Mouse (Mus musculus) cerebellum, postnatal 25 days (tissue): ENCODE measurements around the gene Gm4981.
"Not testable (repeated sequence)": the region's sequence is repeated elsewhere in the genome, so short reads cannot be mapped to it uniquely, and the experiment has no call there.

ENCODE experiments used
- DNase-seq, 2 experiments: peaks; one replicate each; pipeline ENCODE4 v3.0.0; 2021; ENCODE audit warnings: mixed read lengths in 2 of 2

Gm4981 gene

DNA sequence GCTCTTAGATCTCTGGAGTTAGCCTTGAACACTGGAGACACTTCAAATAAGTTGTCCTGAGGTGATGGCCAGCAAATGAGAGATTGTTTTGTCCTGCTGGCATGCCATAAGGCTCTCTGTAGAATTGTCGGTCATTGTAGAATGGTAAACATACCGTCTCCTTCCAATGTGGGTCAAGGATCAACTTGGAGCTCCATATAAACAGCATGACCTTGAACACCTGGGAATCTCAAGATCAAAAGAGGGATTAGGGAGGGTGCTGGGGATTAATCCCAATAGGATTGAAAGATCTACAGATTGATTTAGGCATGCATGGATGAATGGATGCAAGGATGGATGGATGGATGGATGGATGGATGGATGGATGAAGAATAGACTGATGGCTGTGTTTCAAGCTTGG lies 14.9 kb downstream of the Gm4981 start:
- DNase-seq, result not testable (repeated sequence)

DNA sequence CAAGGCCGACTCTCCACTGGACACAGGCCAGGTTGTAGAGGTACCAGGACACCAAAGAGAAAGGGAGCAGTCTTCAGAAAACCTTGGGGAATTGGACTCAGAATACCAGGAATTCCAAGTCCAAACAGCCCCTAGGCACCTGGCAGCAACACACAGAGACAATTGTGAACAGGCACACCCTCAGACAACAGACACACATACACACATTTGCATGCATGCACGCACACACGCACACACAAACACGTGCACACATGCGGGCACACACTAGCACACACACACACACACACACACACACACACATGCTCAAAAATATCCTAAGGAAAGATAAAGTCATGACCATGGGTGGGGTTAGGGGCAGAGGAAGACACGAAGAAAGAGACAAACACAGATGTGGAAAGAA lies 15.8 kb downstream of the Gm4981 start:
- DNase-seq, result no peak

DNA sequence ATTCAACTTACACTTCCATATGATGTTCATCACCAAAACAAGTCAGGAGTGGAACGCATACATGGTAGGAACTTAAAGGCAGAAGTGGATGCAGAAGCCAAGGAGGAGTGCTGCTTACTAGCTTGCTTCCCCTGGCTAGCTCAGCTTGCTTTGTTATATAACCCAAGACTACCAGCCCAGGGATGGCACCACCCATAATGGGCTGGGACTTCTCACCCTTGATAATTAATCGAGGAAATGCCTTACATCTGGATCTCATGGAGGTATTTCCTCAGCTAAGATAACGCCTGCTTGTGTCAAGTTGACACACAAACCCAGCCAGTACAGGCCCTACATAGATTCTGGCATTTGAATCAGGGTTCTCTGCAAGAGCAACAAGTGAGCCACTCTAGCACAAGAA lies 19.1 kb downstream of the Gm4981 start:
- no peak for DNase-seq

DNA sequence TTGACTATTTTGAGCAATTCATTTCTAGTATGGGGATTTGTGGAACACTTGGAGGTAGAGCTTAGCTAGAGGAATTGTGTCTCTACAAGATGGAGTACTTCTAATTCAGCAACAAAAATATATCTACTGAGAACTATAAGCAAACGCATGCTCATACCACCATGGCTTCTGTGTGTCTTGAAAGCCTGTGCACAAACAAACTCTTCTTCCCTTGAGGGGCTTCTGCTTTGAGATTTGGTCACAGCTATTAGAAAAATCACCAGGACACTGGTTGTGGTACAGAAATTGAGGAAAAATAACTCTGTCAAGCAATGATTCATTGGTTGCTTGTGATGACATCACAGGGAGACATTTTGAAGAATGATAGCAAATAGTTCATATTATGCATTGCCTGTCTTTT lies 21.1 kb downstream of the Gm4981 start:
- no peak for DNase-seq

DNA sequence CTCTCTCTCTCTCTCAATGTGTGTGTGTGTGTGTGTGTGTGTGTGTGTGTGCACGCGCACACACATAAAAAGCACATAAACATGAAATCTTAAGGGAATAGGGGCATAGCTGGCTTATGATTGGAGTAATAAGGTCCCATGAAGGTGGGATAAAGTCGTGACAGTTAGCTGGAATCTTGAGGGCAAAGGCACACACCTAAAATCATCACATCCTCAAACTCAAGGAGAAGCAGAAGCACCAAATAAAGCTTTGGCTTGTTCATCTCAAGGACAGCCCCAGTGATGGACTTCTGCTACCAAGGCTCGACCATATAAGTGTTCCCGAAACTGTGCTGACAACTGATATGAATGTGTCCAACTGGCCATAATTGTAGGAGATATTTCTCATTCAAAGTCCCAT lies 21.6 kb downstream of the Gm4981 start:
- DNase-seq, result no peak

DNA sequence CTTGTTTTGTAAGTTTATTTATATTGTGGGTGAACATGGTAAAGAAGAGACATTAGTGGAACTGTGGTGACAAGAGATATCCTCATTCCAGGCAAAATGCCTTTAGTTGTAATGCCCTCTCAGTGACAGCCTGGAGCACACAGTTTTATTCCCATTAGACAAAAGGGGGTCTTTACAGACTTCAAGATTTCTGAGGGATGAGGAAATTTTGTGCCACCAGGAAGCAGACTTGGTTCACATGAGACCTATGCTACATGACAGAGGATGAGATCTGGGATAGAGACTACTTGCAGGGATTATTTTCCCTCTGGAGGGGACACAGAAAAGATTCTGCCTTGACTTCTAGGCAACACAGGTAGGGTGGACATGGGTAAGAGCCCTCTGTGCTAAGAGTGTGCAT lies 22.0 kb downstream of the Gm4981 start:
- DNase-seq, result no peak

DNA sequence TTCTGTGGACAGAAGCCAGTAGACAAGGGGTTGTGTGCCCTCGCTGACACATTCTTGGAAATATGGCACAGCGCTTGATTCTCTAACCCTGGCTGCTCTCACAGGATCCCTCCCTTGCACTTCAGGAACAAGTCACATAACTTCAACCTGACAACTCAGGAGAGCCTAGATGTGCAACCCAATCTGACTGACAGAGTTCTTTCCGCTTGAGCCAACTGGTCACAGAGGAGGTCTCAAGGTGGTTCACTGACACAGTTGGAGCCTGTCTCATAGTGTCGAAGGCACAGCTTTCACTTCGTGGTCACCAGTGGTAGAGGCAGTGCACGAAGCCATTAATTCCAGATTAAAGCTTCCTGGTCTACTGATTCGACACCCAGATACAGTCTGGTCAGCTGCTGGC lies 24.3 kb downstream of the Gm4981 start:
- DNase-seq, result no peak

DNA sequence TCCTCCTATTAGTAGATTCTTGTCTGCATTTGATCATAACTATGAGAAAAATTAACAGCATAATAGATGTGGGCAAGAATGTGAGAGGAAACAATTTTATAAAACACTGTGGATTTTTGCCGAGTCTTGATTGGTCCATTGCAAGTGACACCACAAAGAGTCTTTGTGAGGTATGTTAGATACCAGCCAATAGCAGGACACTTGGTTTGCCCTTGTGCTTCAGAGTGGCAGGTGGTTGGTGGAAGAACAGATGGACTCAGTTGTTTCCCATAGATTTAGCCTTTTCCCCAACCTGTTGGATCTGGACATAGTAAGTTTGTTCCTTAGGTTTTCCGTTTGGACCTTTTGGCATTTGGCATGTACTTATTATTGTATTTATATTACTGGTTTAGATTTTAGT lies 25.3 kb downstream of the Gm4981 start:
- DNase-seq, result no peak

DNA sequence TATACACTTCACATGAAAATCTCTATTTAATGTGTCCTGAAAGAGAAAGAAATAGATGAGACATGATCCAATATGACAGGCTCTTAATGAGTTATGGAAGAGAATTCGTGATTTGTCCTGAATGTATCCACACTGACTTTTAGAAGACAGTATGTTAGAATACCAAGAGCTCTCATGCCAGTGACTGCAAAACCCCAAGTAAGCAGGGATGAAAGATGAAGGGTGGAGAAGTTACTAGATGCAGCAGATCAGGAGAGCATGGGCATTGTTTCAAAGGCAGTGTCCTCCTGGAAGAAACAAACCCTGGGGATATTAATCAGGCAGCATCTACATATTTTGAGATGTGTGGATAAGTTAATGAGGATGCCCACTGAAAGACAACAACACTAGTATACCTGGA lies 26.0 kb downstream of the Gm4981 start:
- DNase-seq, result no peak

DNA sequence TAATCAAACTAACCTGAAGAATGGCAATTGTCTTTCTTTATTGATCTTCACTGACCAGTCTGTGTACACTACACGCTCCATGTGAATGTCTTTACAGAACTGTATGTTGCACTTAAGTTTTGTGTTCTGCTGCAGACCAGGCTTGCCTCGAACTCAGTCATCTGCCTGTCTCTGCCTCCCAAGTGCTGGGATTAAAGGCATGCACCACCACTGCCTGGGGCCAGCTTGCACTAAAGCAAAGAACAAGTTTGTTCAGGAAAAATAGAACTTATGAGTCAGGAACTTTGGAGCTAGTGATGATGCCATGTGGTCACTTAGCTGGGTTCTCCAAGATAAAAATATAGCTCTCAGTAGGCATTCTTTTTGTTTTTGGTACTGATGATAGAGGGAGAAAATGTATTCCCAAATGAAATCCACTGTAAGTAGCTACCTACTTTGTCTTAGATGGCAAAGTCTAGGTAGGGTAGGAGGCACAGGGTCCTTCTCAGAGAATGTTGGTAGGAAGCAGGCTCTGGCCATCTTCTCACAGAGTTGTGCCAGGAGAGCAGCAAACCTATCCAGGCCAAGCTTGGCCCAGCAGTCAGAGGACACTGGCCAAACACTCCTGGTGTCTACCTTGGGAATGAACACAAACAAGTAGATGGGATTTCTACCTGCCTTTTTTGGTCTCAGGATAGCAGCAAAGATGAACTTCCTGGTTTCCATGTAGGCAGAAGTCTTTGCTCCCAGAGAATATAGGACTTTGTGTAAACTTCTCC lies 26.6 kb downstream of the Gm4981 start:
- no peak for DNase-seq

DNA sequence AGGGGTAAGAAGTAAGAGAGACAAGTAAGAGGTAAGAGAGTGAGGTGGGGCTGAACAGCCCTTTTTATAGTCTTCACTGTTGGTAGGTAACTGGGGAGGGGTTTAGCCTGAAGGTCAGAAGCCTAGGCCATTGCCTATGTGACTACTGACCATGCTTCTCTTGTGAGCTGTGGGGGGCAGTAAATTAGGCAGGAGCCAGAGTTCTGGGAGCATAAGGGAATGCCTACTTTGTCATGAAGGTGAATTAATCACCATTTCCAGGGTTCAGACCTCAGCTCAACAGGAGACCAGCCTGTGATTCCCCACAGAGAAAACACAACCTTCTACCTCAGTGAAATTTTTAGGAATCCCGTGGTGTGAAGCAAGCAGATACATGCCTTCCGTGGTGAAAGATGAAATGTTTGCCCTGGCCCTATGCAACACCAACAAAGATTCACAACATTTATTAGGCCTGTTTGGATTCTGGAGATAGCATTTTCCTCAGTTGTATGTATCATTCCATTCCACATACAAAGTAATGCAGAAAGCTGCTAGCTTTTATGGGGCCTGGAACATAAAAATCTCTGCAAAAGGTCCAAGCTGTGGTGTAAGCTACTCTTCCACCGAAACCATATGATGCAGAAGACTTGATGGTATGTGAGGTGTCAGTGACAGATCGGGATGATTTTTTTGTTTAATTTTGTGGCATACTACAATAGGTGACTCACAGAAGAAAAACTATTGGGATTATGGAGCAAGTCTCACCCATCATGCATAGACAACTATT lies 29.7 kb downstream of the Gm4981 start:
- DNase-seq, result no peak

DNA sequence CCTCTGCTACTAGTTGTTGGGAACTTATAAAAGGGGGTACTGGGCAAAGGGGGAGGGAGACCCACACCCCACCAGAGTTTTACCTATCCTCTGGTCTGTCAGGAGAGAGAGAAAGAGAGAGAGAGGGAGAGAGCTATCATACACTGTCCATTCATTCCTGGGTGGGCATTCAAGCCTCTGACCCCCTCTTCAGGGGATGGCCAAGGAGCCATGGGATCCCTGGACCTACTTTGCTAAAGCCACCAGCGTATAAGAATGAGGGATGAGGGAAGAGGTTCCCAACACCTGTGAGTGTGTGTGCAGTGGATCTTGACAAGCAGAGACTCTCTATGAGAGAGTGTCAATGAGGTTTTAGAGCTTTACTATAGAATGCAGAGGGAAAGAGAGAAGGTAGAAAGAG lies 30.5 kb downstream of the Gm4981 start:
- DNase-seq, result no peak
